Mouse (Mus musculus): ENCODE data around the gene Tmem121. TPM values are rescaled to one million over a fixed set of nuclear protein-coding genes. Genes with fewer than 3 reads are reported as not detected.
A peak's percentile ranks its signal among the peaks of the same experiment; 100 is the strongest.

Tmem121 gene
- polyA plus RNA-seq, 1 experiment from 2014 or later, result 50.3 TPM

DNA sequence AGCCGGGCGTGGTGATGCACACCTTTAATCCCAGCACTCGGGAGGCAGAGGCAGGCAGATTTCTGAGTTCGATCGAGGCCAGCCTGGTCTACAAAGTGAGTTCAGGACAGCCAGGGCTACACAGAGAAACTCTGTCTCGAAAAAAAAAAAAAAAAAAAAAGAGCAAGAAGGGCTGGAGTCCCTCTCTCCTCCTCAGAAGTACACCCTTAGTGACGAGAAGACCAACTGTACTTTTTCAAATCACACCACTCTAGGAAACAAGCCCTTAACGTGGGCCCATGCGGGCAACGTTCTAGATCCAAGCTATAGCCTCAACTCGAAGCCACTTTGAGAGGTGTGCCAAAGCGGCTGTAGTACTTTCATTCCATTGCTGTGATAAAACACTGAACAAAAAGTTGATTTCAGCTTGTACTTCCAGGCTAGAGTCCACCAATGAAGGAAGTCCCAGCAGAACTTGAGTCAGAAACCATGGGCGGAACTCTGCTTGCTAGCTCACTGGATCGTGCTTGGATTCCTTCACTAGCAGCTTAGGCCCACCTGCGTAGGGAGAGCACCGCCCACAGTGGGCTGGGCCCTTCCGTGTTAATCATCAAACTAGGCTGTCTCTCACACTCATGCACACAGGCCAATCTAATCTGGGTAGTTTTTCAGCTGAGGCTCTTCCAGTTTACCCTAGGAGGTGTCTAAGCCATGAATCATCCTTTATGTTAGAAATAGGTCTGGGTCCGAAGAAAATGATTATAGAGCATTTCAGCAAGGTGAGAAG lies 8.6 kb upstream of the Tmem121 start:
- Histone ChIP-seq H3K4me2 (ENCODE audit: low read length) (no peak overlapping the region), H3K9ac (ENCODE audit: low read depth, low read length) (no peak overlapping the region), H3K27ac (ENCODE audit: low read length) (no peak overlapping the region), H3K9me3 (replicated peaks; ENCODE audit: control insufficient read depth, low read length, poor library complexity, severe bottlenecking) (no peaks in the 10 kb centered on the region), H3K36me3 (ENCODE audit: control insufficient read depth, insufficient read depth, low read length) (no peaks in the 10 kb centered on the region), H3K4me3 (ENCODE audit: low read depth, low read length) (no peak overlapping the region), H3K4me1 (ENCODE audit: control insufficient read depth, insufficient read depth, low read length) (no peaks in the 10 kb centered on the region), H3K27me3 (ENCODE audit: control insufficient read depth, insufficient read depth, low read depth, low read length) (no peaks in the 10 kb centered on the region)
- no peak for ATAC-seq
- WGBS, result 89% methylated on average over 18 of the region's 18 CpGs

DNA sequence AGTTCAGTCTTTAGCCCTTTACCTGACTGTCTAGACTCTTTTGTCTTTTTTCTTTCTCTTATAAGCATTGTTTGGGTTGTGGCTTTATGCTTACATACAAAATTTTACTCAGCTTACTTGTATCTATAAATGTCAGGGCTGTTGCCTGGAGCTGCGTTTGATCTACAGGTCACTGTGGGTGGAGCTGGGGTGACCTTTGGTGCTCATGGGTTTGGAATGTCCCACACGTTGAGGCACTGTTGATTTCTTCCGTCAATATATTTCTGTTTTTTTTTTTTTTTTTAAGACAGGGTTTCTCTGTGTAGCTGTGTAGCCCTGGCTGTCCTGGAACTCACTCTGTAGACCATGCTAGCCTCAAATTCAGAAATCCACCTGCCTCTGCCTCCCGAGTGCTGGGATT lies 4.7 kb upstream of the Tmem121 start:
- Histone ChIP-seq H3K4me2 (ENCODE audit: low read length) (no peak overlapping the region), H3K4me1 (ENCODE audit: control insufficient read depth, insufficient read depth, low read length) (no peaks in the 10 kb centered on the region), H3K27me3 (ENCODE audit: control insufficient read depth, insufficient read depth, low read depth, low read length) (no peaks in the 10 kb centered on the region), H3K36me3 (ENCODE audit: control insufficient read depth, insufficient read depth, low read length) (no peaks in the 10 kb centered on the region), H3K27ac (ENCODE audit: low read length) (no peak overlapping the region), H3K9ac (ENCODE audit: low read depth, low read length) (no peak overlapping the region), H3K9me3 (replicated peaks; ENCODE audit: control insufficient read depth, low read length, poor library complexity, severe bottlenecking) (no peaks in the 10 kb centered on the region), H3K4me3 (ENCODE audit: low read depth, low read length) (no peak overlapping the region)
- no peak for ATAC-seq
- 75% methylated on average over 4 of the region's 4 CpGs for WGBS

DNA sequence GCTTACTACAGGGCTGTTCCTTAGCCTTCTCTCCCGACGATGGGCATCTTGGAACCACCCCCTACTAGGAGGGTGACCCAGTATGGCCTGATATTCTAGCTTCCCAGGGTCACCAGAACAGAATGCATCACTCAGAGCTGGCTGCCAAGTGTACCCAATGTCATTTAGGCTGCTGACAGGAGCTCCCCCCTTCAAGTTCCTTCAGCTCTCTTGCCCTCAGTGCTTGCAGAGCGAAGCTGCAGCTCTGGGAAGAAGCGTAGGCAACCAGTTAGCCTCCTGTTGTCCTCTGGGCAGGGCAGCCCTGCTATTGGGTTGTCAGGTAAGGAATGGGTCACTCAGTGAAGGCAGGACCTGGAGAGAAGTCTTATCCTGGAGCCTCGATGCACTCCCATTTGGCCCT lies 785 bp upstream of the Tmem121 start:
- Histone ChIP-seq H3K9ac (ENCODE audit: low read depth, low read length) (0 out of 2 replicates have a peak overlapping the region, but pooled peaks have one; percentile 89), H3K36me3 (ENCODE audit: control insufficient read depth, insufficient read depth, low read length) (peaks cover 10% of the 10 kb centered on the region), H3K27ac (ENCODE audit: low read length) (no peak overlapping the region), H3K4me3 (ENCODE audit: low read depth, low read length) (no peak overlapping the region), H3K4me1 (ENCODE audit: control insufficient read depth, insufficient read depth, low read length) (peaks cover 15% of the 10 kb centered on the region), H3K27me3 (ENCODE audit: control insufficient read depth, insufficient read depth, low read depth, low read length) (no peaks in the 10 kb centered on the region), H3K4me2 (ENCODE audit: low read length) (peak overlapping the region; percentile 80; the same call in 1 of the 2 replicates), H3K9me3 (replicated peaks; ENCODE audit: control insufficient read depth, low read length, poor library complexity, severe bottlenecking) (no peaks in the 10 kb centered on the region)
- ATAC-seq, result no peak
- 64% methylated on average over 5 of the region's 5 CpGs for WGBS

DNA sequence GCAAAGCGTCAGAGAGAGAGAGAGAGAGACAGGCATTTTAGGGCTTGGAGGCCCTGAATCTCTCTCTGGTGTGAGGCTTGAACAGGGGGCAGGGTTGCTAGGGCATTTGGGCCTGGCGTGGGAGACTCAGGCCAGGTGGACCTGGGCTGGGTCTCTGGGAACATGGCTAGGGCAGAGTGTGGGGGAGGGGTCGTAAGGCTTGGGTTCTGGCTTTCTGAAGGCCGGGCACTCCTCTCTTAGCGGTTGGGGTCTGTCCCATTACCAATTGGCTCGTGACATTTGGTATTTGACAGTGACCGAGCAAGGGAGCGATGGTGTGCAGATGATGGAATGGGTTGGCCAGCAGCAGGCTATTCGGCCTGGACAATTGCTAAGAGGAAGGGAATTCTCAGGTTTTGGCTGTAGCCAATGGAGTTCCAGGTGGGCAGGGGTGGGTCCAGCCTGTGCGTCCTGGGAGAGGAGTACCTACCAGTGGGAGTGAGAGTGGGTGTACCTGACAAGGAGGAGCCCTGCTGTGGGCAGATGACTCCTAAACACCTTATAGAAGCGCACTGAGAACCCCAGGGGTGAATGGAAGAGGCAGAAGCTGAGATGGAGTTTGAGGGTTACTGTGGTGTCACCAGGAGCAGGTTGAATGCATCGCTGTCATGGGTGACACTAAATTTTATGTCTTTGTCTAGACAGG lies 738 bp downstream of the Tmem121 start:
- ATAC-seq, result 0 out of 2 replicates have a peak, but pooled peaks have one; percentile 2
- H3K4me2 ChIP-seq (ENCODE audit: low read length), result peak overlapping the region; percentile 80
- H3K4me1 ChIP-seq (ENCODE audit: control insufficient read depth, insufficient read depth, low read length), result peaks cover 15% of the 10 kb centered on the region
- H3K9me3 ChIP-seq (replicated peaks; ENCODE audit: control insufficient read depth, low read length, poor library complexity, severe bottlenecking), result no peaks in the 10 kb centered on the region
- H3K36me3 ChIP-seq (ENCODE audit: control insufficient read depth, insufficient read depth, low read length), result peaks cover 17% of the 10 kb centered on the region
- H3K27ac ChIP-seq (ENCODE audit: low read length), result peak overlapping the region; percentile 58; the same call in 1 of the 2 replicates
- peak overlapping the region; percentile 77 for H3K4me3 ChIP-seq (ENCODE audit: low read depth, low read length)
- WGBS, result 38% methylated on average over 12 of the region's 12 CpGs
- no peaks in the 10 kb centered on the region for H3K27me3 ChIP-seq (ENCODE audit: control insufficient read depth, insufficient read depth, low read depth, low read length)
- H3K9ac ChIP-seq (ENCODE audit: low read depth, low read length), result peak overlapping the region; percentile 89

DNA sequence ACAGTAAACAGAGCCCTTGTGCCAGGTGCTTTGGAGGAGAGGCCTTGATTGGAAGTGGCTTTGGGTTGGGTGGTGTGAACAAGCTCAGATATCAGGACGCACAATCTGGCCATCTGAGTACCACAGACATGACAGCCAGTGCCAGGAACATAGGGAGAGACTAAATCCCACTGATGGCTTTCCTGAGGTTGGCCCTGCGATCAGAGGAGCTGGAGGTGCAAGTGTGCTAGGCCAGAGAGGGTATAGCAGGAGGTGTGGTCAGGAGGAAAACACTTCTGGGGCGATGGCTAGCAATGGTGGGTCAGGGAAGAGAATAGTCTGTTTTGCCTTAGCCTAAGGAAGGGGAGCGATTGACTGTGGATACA lies 1.3 kb downstream of the Tmem121 start:
- Histone ChIP-seq H3K4me2 (ENCODE audit: low read length) (peak overlapping the region; percentile 80), H3K4me3 (ENCODE audit: low read depth, low read length) (peak overlapping the region; percentile 77), H3K36me3 (ENCODE audit: control insufficient read depth, insufficient read depth, low read length) (peaks cover 21% of the 10 kb centered on the region), H3K27ac (ENCODE audit: low read length) (no peak overlapping the region), H3K27me3 (ENCODE audit: control insufficient read depth, insufficient read depth, low read depth, low read length) (no peaks in the 10 kb centered on the region), H3K9me3 (replicated peaks; ENCODE audit: control insufficient read depth, low read length, poor library complexity, severe bottlenecking) (no peaks in the 10 kb centered on the region), H3K9ac (ENCODE audit: low read depth, low read length) (peak overlapping the region; percentile 89), H3K4me1 (ENCODE audit: control insufficient read depth, insufficient read depth, low read length) (peaks cover 15% of the 10 kb centered on the region)
- ATAC-seq, result no peak
- WGBS, result 48% methylated on average over 4 of the region's 4 CpGs

DNA sequence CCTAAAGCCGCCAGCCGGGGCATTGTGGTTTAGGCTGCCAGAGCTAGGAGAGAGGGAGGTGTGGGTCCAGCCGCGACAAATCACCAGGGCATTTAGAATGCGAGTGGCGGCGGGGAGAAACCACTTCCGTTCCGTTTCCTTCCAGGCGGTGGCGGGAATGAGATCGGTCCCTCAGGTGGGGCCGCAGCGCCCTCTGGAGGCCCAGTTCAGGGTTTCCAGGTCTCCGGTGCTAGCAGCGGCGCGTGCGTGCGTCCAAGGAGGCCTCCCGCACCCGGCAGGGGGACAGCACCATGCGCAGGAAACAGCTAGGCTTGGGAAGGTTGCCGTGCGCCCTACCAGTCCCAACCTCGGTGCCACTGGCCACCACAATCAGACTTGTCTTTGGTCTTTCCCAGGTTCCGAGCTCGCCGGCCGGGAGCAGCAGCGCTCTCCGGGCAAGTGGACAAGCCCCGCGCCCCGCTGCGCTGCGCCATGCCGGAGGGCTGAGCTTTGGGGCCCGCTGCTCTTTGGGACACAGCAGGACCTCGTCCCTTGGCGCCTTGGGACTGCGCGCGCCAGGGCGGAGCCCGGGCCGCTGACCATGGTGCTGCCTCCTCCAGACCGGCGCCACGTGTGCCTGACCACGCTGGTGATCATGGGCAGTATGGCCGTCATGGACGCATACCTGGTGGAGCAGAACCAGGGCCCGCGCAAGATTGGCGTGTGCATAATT lies 2.0 kb downstream of the Tmem121 start:
- H3K4me1 ChIP-seq (ENCODE audit: control insufficient read depth, insufficient read depth, low read length), result peaks cover 15% of the 10 kb centered on the region
- no peak overlapping the region for H3K27ac ChIP-seq (ENCODE audit: low read length)
- H3K9ac ChIP-seq (ENCODE audit: low read depth, low read length), result peak overlapping the region; percentile 89
- no peaks in the 10 kb centered on the region for H3K27me3 ChIP-seq (ENCODE audit: control insufficient read depth, insufficient read depth, low read depth, low read length)
- peaks cover 26% of the 10 kb centered on the region for H3K36me3 ChIP-seq (ENCODE audit: control insufficient read depth, insufficient read depth, low read length)
- WGBS, result 2% methylated on average over 56 of the region's 56 CpGs
- peak overlapping the region; percentile 77 for H3K4me3 ChIP-seq (ENCODE audit: low read depth, low read length)
- peak; percentile 40 for ATAC-seq
- H3K4me2 ChIP-seq (ENCODE audit: low read length), result peak overlapping the region; percentile 80
- H3K9me3 ChIP-seq (replicated peaks; ENCODE audit: control insufficient read depth, low read length, poor library complexity, severe bottlenecking), result no peaks in the 10 kb centered on the region

DNA sequence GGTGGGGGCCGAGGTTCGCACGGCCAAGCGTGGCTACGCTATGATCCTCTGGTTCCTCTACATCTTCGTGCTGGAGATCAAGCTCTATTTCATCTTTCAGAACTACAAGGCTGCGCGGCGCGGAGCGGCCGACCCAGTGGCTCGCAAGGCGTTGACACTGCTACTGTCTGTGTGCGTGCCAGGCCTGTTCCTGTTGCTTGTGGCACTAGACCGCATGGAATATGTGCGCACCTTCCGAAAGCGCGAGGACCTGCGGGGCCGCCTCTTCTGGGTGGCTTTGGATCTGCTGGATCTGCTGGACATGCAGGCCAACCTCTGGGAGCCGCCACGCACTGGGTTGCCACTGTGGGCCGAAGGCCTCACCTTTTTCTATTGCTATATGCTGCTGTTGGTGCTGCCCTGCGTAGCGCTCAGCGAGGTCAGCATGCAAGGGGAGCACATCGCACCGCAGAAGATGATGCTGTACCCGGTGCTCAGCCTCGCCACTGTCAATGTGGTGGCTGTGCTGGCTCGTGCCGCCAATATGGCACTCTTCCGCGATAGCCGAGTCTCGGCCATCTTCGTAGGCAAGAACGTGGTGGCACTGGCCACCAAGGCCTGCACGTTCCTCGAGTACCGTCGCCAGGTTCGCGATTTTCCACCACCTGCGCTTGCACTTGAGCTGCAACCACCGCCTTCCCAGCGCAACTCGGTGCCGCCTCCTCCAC lies 2.8 kb downstream of the Tmem121 start:
- Histone ChIP-seq H3K4me3 (ENCODE audit: low read depth, low read length) (peak overlapping the region; percentile 77), H3K9ac (ENCODE audit: low read depth, low read length) (no peak overlapping the region; the same call in 1 of the 2 replicates), H3K4me1 (ENCODE audit: control insufficient read depth, insufficient read depth, low read length) (peaks cover 15% of the 10 kb centered on the region), H3K4me2 (ENCODE audit: low read length) (peak overlapping the region; percentile 80), H3K36me3 (ENCODE audit: control insufficient read depth, insufficient read depth, low read length) (peaks cover 26% of the 10 kb centered on the region), H3K9me3 (replicated peaks; ENCODE audit: control insufficient read depth, low read length, poor library complexity, severe bottlenecking) (no peaks in the 10 kb centered on the region), H3K27ac (ENCODE audit: low read length) (no peak overlapping the region), H3K27me3 (ENCODE audit: control insufficient read depth, insufficient read depth, low read depth, low read length) (no peaks in the 10 kb centered on the region)
- peak; percentile 4; the same call in 1 of the 2 replicates for ATAC-seq
- 88% methylated on average over 47 of the region's 51 CpGs for WGBS

DNA sequence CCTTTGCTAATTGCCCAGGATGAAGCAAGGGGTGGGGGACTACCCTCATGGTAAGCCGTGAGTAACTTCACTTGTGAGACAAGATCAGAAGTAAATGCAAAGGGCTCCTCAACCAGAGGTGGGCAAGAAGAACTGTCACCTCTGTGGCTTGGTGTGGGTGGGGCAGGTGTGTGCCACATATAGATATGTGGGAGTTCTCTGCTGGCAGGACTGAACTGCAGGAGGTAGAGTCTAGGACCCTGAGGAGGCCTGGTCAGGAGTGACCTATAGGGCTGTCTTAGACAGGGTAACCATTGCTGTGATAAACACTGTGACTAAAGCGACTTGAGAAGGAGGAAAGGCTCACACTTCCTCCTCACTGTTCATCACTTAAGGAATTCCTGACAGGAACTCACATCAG lies 7.7 kb downstream of the Tmem121 start:
- H3K4me2 ChIP-seq (ENCODE audit: low read length), result no peak overlapping the region
- H3K27me3 ChIP-seq (ENCODE audit: control insufficient read depth, insufficient read depth, low read depth, low read length), result no peaks in the 10 kb centered on the region
- H3K9ac ChIP-seq (ENCODE audit: low read depth, low read length), result no peak overlapping the region
- H3K4me3 ChIP-seq (ENCODE audit: low read depth, low read length), result no peak overlapping the region
- 0 out of 2 replicates have a peak, but pooled peaks cover 3% of the 10 kb centered on the region for H3K9me3 ChIP-seq (replicated peaks; ENCODE audit: control insufficient read depth, low read length, poor library complexity, severe bottlenecking)
- H3K36me3 ChIP-seq (ENCODE audit: control insufficient read depth, insufficient read depth, low read length), result peaks cover 23% of the 10 kb centered on the region
- ATAC-seq, result no peak
- H3K4me1 ChIP-seq (ENCODE audit: control insufficient read depth, insufficient read depth, low read length), result no peaks in the 10 kb centered on the region
- WGBS, result 78% methylated on average over 2 of the region's 2 CpGs
- H3K27ac ChIP-seq (ENCODE audit: low read length), result no peak overlapping the region

Data from midbrain, embryonic 16.5 days (tissue).